Mouse (Mus musculus): Measurements from ENCODE around the gene Atl2.

DNA sequence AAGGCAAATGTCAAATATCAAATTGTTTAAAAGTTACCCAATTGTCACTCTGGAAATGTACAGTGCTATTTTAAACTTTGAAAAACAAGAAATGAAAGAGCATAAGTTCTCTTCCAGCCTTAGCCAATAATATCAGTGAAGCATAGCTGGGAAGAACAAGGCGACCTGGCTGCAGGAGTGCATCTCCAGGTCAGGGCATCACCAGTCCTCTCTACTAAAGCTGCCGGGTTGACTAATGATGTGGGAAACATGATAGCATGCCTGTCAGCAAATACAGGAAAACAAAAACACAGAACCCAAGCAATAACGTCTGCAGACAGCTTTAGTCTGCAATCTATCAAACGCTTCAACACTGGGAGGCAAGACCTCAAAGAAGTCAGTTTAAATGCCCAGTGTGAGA lies 12.7 kb downstream of the Atl2 start:
- TF ChIP-seq CTCF (IDR thresholded peaks at IDR 0.05; ENCODE audit: borderline replicate concordance, control insufficient read depth, extremely low read depth, insufficient read depth, low read length, poor library complexity) (no peak), POLR2A (IDR thresholded peaks at IDR 0.05; ENCODE audit: control insufficient read depth, extremely low read depth, insufficient read depth, low read length, poor library complexity) (no peak)
